Mouse (Mus musculus) cerebellum, postnatal 36 days (tissue): ENCODE data around the gene Asgr2.
A peak's percentile ranks its signal among the peaks of the same experiment; 100 is the strongest.
"Not testable (repeated sequence)": the region's sequence is repeated elsewhere in the genome, so short reads cannot be mapped to it uniquely, and the experiment has no call there.

Experiments used
- DNase-seq, 2 experiments: peaks; one replicate each; pipeline ENCODE4 v3.0.0; 2021 to 2022; ENCODE audit warnings: mixed read lengths in 2 of 2

Gene Asgr2

DNA sequence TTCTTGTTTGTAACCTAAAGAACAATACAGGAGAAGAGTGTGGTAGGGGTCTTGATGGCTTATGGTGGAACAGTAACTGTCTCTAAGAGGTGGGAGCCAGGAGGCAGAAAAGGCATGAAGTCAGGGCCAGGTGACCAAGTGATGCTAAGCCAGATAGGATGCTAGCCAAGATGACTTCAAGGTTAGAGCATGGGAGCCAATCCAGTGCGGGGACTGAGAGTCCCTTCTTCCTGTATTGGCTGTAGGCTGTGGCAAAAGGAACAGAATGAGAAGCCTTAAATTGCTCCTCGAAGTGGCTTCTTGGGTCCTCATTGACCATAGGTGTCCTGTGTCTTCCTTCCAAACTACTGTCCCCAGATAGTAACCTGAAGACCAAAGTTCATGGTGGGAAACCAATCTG is 6.7 kb downstream of the Asgr2 start:
- DNase-seq, result no peak

DNA sequence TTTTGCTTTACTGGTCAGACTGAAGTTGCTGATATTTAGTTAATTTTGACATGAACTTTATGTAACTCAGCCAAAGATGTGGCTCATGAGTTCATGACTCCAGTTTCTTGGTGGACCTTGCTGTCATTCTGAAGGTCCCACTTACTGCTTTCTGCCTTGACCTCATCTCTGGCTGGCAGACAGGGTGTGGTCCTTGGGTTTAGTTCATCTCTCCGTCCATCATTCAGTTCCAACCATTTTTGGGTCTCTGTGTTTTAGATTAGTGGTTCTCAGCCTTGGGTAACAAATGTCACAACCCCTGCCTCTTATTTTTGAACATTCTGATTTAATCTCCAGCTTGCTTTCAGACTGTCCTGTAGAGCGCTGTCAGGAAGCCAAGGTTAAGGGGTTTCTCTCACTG is 7.4 kb downstream of the Asgr2 start:
- no peak for DNase-seq

DNA sequence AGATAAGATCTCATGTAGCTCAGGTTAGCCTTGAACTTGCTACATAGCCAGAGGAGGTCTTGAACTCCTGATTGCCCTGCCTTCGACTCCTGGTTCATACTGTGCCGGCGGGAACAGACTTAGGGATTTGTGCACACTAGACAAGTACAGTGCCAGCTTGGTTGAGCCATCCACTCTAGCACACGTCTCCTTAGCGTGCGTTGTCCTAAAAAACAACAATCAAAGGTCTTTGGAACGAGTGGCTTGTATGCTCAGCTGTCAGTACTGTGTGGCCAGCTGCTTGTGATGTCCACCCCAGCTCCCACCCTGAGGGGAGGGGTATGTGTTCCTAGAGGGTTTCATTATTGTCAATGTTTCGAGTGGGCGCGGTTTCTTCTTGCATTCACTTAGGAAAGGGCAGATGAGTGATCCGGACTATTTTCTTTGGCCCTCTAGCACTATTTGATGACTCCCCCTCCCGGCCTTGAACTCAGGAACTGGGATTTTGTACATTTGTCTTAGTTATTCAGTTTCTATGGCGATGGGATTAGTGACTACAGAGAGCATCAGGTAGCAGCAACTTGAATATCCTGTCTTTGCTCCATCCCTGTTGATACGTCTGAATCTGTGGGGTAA is 11.4 kb downstream of the Asgr2 start:
- no peak for DNase-seq

GRCm38 (mm10) chr11:70107085-70107484 is 14.6 kb downstream of the Asgr2 start:
- no peak for DNase-seq

DNA sequence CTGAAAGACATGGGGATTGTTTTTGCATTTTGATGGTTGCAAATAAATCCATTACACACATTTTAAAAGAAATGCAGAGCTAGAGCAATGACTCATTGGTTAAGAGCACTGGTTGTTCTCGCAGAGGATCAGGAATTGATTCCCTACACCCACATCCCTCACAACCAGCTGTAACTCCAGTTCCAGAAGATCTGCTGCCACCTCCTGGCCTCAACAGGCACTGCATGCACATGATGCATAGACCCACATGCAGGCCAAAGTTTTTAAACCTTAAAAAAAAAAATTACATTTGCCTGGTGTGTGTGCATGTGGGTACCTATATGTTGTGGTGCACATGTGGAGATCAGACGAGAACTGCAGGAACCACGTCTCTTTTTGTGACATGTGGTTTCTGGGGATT is 17.7 kb downstream of the Asgr2 start:
- peak in 1 of 2 experiments; percentile 7 for DNase-seq

DNA sequence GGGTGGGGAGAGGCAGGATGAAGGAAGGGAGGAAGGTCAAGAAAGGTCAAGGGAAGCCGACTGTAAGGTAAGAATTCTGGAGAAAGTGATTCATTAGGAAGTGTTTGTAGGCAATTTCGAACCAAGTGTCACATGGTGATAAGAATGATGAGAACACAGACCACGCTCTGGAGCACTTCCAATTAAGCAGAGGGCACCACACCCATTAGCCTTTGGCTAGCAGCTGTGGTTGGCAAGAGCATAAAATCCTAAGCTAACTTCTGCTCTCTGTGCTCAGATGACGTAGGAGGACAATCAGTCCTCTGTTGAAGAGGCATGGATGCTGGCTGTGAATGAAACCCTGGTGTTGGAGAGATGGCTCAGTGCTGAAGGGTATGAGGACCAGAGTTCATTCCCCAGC is 22.1 kb downstream of the Asgr2 start:
- DNase-seq, result no peak

- DNase-seq, result no peak
These were observed 23.5 kb downstream of the Asgr2 start for GRCm38 (mm10) chr11:70115901-70116300.

DNA sequence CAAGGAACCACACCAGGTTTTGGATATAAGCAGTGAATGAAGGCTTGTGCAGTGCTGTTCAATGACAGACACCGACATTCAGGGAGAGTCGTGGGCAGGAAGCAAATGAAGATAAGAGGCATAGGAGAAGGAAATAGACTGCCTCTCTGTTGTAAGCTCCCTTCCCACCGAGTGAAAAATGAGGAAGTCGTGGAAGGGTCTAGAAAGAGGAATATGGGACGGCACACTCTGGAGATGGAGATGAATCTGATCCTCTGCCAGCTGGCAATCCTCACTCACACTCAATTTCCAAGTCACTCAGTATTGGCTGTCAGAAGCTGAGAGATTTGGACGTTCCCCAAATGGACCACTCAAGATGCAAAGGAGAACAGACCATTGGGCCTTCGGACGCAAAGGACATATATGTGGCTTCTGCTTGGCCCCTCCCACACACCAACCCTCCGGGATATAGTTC is 37.5 kb downstream of the Asgr2 start, which contains the start of gene Mgl2:
Gene Mgl2, plus strand, starts transcription at position 404 of the 454 bp plus-strand sequence.
- DNase-seq, result no peak

DNA sequence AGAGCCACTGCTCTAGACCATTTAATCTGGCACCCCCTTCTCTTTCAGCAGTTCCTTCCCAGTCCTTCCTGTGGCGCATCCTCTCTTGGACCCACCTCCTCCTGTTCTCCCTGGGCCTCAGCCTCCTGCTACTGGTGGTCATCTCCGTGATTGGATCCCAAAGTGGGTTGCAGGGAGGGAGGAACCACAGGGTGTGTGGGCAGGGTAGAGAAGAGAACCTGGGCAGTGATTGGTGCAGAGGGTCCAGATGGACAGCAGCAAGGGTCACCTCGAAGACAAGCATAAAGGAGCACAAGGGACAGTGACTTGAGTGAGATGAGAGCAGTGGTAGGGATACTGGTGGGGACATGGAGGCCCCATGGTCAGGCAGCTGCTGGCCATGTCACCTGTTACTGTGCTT is 42.6 kb downstream of the Asgr2 start:
- not testable (repeated sequence) for DNase-seq

DNA sequence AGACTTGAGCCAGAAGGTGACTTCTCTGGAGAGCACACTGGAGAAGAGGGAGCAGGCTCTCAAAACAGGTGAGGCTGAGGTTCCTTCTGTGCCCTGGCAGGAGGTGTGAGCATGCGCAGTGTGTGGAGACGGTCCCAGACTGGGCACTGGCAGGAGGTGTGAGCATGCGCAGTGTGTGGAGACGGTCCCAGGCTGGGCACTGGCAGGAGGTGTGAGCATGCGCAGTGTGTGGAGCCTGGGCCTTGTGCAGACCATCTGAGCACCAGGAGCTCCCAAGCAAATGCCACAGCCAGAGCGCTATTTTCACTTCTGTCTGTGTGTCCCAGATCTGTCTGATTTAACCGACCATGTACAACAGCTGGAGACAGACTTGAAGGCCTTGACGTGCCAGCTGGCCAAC is 43.5 kb downstream of the Asgr2 start:
- peak; percentile 6 to 11 for DNase-seq

- DNase-seq, result no peak
These were observed 46.7 kb downstream of the Asgr2 start for GRCm38 (mm10) chr11:70139171-70139570.

DNA sequence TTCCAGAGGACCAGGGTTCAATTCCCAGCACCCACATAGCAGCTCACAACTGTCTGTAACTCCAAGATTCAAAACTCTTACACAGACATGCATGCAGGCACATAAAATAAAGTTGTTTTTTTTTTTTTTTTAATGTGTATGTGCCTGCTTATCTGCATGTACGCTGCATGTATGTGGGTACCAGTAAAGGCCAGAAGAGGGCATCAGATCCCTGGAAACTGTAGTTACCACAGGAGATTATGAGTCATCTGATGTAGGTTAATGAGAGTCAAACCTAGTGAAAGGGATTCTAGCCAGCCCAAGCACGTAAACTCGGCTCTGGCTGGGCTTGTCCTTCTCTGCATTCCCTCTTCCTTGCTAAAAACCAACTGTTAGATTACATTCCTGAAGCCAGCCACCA is 58.6 kb downstream of the Asgr2 start:
- no peak for DNase-seq
